11 mouse cellular contexts compared by ENCODE assay signal in the genomic region with DNA sequence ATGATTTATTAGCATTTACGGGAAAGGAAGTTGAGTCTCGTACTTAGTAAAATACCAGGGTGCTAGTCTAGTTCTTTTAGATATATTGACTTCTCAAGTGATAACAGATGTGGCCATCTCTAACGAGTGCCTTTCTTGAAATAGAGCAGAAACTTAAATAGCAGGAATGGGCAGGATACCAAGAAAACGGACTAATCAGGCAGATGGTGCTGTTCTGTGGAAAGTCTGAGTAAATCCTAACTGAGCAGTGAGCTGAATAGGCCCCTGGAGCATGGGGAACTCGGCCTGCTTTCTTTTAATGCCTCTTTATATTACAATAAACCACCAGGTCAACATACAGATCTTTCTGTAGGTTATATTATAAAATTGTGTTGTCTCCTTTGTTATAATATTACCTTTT. TPM values are rescaled to one million over a fixed set of nuclear protein-coding genes. Genes with fewer than 3 reads are reported as not detected.
A peak's percentile ranks its signal among the peaks of the same experiment; 100 is the strongest.
DNase-seq lines count a peak whose midpoint lies in the region; ATAC-seq lines count a peak whose summit lies in the region.
"Had no signal": no experiment of that assay in that cellular context is flagged by ENCODE, and none has a peak within 500 bp of the region (broad histone marks: within the 10 kb centered on the region; RNA-seq: fewer than 3 reads in every experiment).

No protein-coding gene starts in this region.

- peak; percentile 68 for ATAC-seq in embryonic facial prominence, embryonic 14.5 days (ENCODE audit: low read depth)
- no peak for ATAC-seq in midbrain, embryonic 11.5 days (ENCODE audit: low FRiP score)
- ATAC-seq: inflammation-experienced regulatory T-cells, adult 6 months had no signal

- 36% methylated on average over 5 of the region's 5 CpGs for WGBS in embryonic facial prominence, embryonic 14.5 days
- 59% methylated on average over 5 of the region's 5 CpGs for WGBS in embryonic facial prominence, embryonic 10.5 days
- WGBS in midbrain, embryonic 11.5 days: 72% methylated on average over 5 of the region's 5 CpGs
- 74% methylated on average over 5 of the region's 5 CpGs for WGBS in midbrain, embryonic 10.5 days

- no peaks in the 10 kb centered on the region for H3K27me3 ChIP-seq in embryonic facial prominence, embryonic 14.5 days (replicated peaks; ENCODE audit: control insufficient read depth, insufficient read depth, low read length)
- no peaks in the 10 kb centered on the region for H3K27me3 ChIP-seq in embryonic facial prominence, embryonic 10.5 days (replicated peaks; ENCODE audit: low read depth, poor library complexity, severe bottlenecking)
- no peaks in the 10 kb centered on the region for H3K27me3 ChIP-seq in midbrain, embryonic 11.5 days (ENCODE audit: control insufficient read depth, insufficient read depth, low read length)
- H3K27me3 ChIP-seq in midbrain, embryonic 10.5 days (ENCODE audit: low read depth, poor library complexity, severe bottlenecking): no peaks in the 10 kb centered on the region
- H3K27me3 ChIP-seq: liver, embryonic 13.5 days had no signal

- H3K36me3 ChIP-seq in embryonic facial prominence, embryonic 14.5 days (ENCODE audit: control insufficient read depth, insufficient read depth, low read length): no peaks in the 10 kb centered on the region
- H3K36me3 ChIP-seq in embryonic facial prominence, embryonic 10.5 days (replicated peaks): no peaks in the 10 kb centered on the region
- H3K36me3 ChIP-seq in midbrain, embryonic 11.5 days (ENCODE audit: control insufficient read depth, insufficient read depth, low read length): no peaks in the 10 kb centered on the region
- H3K36me3 ChIP-seq in midbrain, embryonic 10.5 days: no peaks in the 10 kb centered on the region
- H3K36me3 ChIP-seq: liver, embryonic 13.5 days had no signal

- no peak overlapping the region for H3K4me3 ChIP-seq in embryonic facial prominence, embryonic 14.5 days (ENCODE audit: low read depth, low read length)
- no peak overlapping the region for H3K4me3 ChIP-seq in embryonic facial prominence, embryonic 10.5 days
- H3K4me3 ChIP-seq in midbrain, embryonic 11.5 days (ENCODE audit: low read depth, low read length): no peak overlapping the region
- no peak overlapping the region for H3K4me3 ChIP-seq in midbrain, embryonic 10.5 days
- H3K4me3 ChIP-seq: gastrocnemius, adult 2 months; liver, embryonic 13.5 days had no signal

- H3K9me3 ChIP-seq in embryonic facial prominence, embryonic 14.5 days (ENCODE audit: control insufficient read depth, low read length): no peaks in the 10 kb centered on the region
- no peaks in the 10 kb centered on the region for H3K9me3 ChIP-seq in embryonic facial prominence, embryonic 10.5 days
- H3K9me3 ChIP-seq in midbrain, embryonic 11.5 days (ENCODE audit: control insufficient read depth, low read length): no peaks in the 10 kb centered on the region
- H3K9me3 ChIP-seq in midbrain, embryonic 10.5 days (replicated peaks): no peaks in the 10 kb centered on the region
- H3K9me3 ChIP-seq: liver, embryonic 13.5 days had no signal

- H3K27ac ChIP-seq in embryonic facial prominence, embryonic 14.5 days (replicated peaks; ENCODE audit: low read depth, low read length): no peak overlapping the region
- no peak overlapping the region for H3K27ac ChIP-seq in embryonic facial prominence, embryonic 10.5 days (replicated peaks)
- H3K27ac ChIP-seq in midbrain, embryonic 11.5 days (ENCODE audit: low read depth, low read length): no peak overlapping the region
- no peak overlapping the region for H3K27ac ChIP-seq in midbrain, embryonic 10.5 days (replicated peaks)
- H3K27ac ChIP-seq: gastrocnemius, adult 2 months; liver, embryonic 13.5 days had no signal

- no peak overlapping the region for H3K9ac ChIP-seq in embryonic facial prominence, embryonic 14.5 days (ENCODE audit: low read depth, low read length)
- H3K9ac ChIP-seq in midbrain, embryonic 11.5 days (ENCODE audit: low read length): no peak overlapping the region
- H3K9ac ChIP-seq: liver, embryonic 13.5 days had no signal

- no peak overlapping the region for H3K4me2 ChIP-seq in embryonic facial prominence, embryonic 14.5 days (ENCODE audit: low read depth, low read length)
- H3K4me2 ChIP-seq in midbrain, embryonic 11.5 days: no peak overlapping the region
- H3K4me2 ChIP-seq: liver, embryonic 13.5 days had no signal

- H3K4me1 ChIP-seq in embryonic facial prominence, embryonic 14.5 days (ENCODE audit: control insufficient read depth, insufficient read depth, low read length): no peaks in the 10 kb centered on the region
- H3K4me1 ChIP-seq in embryonic facial prominence, embryonic 10.5 days: no peaks in the 10 kb centered on the region
- H3K4me1 ChIP-seq in midbrain, embryonic 11.5 days (ENCODE audit: control insufficient read depth, insufficient read depth, low read length): no peaks in the 10 kb centered on the region
- no peaks in the 10 kb centered on the region for H3K4me1 ChIP-seq in midbrain, embryonic 10.5 days
- H3K4me1 ChIP-seq: liver, embryonic 13.5 days had no signal

- peak; percentile 84 for DNase-seq in embryonic facial prominence, embryonic 14.5 days (ENCODE audit: low spot score)
- no peak for DNase-seq in embryonic facial prominence, embryonic 10.5 days (ENCODE audit: low spot score)
- peak; percentile 70 for DNase-seq in midbrain, embryonic 11.5 days (ENCODE audit: low spot score, missing footprints)
- DNase-seq in midbrain, embryonic 10.5 days (ENCODE audit: low spot score): no peak
- DNase-seq in frontal cortex, postnatal 10 days (ENCODE audit: low spot score in 2 of 2): peak; percentile 17 to 23
- peak; percentile 34 for DNase-seq in right cerebral cortex, postnatal 25 days
- DNase-seq in kidney, adult 11 months: no peak
- DNase-seq in urinary bladder, adult 2 months (ENCODE audit: low spot score): no peak
- DNase-seq: gastrocnemius, adult 2 months; liver, embryonic 13.5 days had no signal

RNA-seq across cellular contexts. Expression of gene Rasa1, which starts 22.0 kb away (rescaled TPM):
- polyA plus RNA-seq in embryonic facial prominence, embryonic 14.5 days (2014; fragmentation: Nextera tagmentation; extraction: Ambion mirVana): 57.7 and 62.9 TPM in 2 replicates
- 47.1 TPM in 2 replicates for polyA plus RNA-seq in embryonic facial prominence, embryonic 10.5 days (2016; fragmentation: Nextera tagmentation; extraction: Ambion mirVana)
- 57.4 and 58.5 TPM in 2 replicates for polyA plus RNA-seq in midbrain, embryonic 11.5 days (2014; fragmentation: Nextera tagmentation; extraction: Ambion mirVana)
- polyA plus RNA-seq in midbrain, embryonic 10.5 days (2016; fragmentation: Nextera tagmentation; extraction: Ambion mirVana): 44.1 and 45.4 TPM in 2 replicates
- 33.1 and 36.3 TPM in 2 replicates for polyA plus RNA-seq in urinary bladder, adult 2 months (2012; rRNA removed)

Comparison
In these comparisons a context has a peak if more than half of its experiments do, and no peak if none do; other contexts are left out.
1. DNase-seq: peak in embryonic facial prominence, embryonic 14.5 days (single experiment), midbrain, embryonic 11.5 days (single experiment), frontal cortex, postnatal 10 days (2 of 2) and right cerebral cortex, postnatal 25 days (single experiment); none in embryonic facial prominence, embryonic 10.5 days (single experiment), midbrain, embryonic 10.5 days (single experiment), kidney, adult 11 months (single experiment) and urinary bladder, adult 2 months (single experiment).